Mouse (Mus musculus) inflammation-experienced regulatory T-cells, adult 6 months (primary cell): ENCODE results near the gene Sac3d1. TPM values are rescaled to one million over a fixed set of nuclear protein-coding genes. Genes with fewer than 3 reads are reported as not detected.

ENCODE experiments used
- ATAC-seq: one replicate; pipeline ENCODE4 v1.8.0; 2017
- polyA plus RNA-seq, 3 experiments: library from polyadenylated mRNA; unstranded; fragments of 100-300 nt; shearing (Covaris generic); gene quantifications; one replicate each; pipeline ENCODE4 v1.2.1; 2017

Sac3d1 gene
- polyA plus RNA-seq, 3 experiments from 2014 or later, result 1.4 to 4.4 (median 3.3) TPM

- no peak for ATAC-seq
Measured at GRCm38 (mm10) chr19:6068951-6069350, 49.5 kb downstream of the Sac3d1 start.

GRCm38 (mm10) chr19:6067724-6068415 lies 50.6 kb downstream of the Sac3d1 start, which contains the start of gene Tm7sf2:
Gene Tm7sf2, minus strand, starts transcription at chr19:6068373.
- peak; percentile 91 for ATAC-seq

DNA sequence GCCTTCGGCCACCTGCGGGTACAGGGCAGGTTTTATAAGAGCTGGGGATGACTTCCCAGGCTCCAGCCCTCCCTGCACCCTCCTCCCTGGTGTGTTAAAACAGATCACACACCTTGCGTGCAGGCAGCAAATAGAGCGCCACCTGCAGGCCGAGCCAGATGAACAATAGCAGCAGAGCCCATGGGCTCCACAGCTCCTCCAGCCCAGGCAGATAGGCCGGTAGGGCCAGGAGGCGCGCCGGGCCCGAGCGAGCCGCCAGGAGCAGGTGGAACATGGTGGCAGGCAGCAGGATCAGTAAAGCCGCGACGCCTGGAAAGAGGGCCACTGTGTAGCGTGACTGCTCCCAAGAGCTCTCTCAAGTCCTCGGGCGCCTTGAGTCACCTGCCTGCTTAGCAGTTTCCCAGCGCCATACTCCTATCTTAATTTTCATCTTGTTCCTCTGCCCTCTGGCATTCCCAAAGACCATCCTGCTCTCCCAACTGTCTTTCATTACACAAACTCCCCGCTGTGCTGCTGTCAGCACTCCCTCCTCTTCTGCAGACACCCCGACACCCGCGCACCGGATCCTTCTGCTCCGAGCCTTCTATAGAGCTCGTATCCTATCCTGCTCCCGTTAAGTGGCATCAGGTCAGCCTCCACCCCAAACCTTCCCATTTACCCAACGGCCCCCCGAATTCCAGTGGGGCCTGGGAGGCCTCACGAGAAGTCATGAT lies 51.3 kb downstream of the Sac3d1 start:
- ATAC-seq, result peak; percentile 67

DNA sequence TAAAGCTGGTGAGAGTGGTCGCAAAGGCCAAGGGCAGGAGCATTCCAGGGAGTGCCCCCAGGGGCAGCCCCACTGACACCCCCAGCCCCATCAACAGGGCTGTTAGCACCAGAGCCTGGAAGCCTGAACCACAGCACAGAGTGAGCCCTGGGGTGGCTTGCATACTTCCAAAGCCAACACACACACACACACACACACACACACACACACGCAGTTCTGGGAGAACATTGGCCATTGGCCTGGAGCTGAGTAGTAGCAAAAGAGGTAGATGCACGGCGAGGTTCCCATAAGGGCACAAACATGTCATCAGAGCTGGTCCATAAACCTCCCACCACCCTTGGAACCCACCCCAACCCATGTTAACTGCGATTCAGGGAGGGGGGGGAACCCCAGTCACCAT lies 51.9 kb downstream of the Sac3d1 start:
- ATAC-seq, result no peak

Other genes with a start within 250 kb of the Sac3d1 start
- gene Frmd8, start 243.4 kb downstream of the Sac3d1 start, polyA plus RNA-seq, result 10 to 100 TPM; 57.3 to 71.3 (median 60.1) TPM
- gene Slc25a45, start 240.8 kb downstream of the Sac3d1 start, polyA plus RNA-seq, result 10 to 100 TPM; 48.8 to 54.8 (median 54.1) TPM
- gene Tigd3, start 224.5 kb downstream of the Sac3d1 start, polyA plus RNA-seq, result 1 to 10 TPM in 1 of 3 experiments, under 1 TPM in 2; 0.36 to 1.1 (median 0.66) TPM
- 100 to 1,000 TPM; 157 to 198 (median 189) TPM for gene Dpf2, start 205.6 kb downstream of the Sac3d1 start, polyA plus RNA-seq
- under 1 TPM in 2 of 3 experiments, not detected in 1; 0.32 to 0.52 TPM for gene Cdc42ep2, start 193.8 kb downstream of the Sac3d1 start, polyA plus RNA-seq
- 10 to 100 TPM; 14.2 to 20.4 (median 14.7) TPM for gene Pola2, start 154.4 kb downstream of the Sac3d1 start, polyA plus RNA-seq
- gene Slc22a20, start 132.5 kb downstream of the Sac3d1 start, polyA plus RNA-seq, result not detected
- gene Capn1, start 102.8 kb downstream of the Sac3d1 start, polyA plus RNA-seq, result 10 to 100 TPM; 41.9 to 48.2 (median 44.7) TPM
- gene Syvn1, start 72.1 kb downstream of the Sac3d1 start, polyA plus RNA-seq, result 10 to 100 TPM; 12.6 to 16.5 (median 16.2) TPM
- gene Mrpl49, start 60.9 kb downstream of the Sac3d1 start, polyA plus RNA-seq, result 10 to 100 TPM; 36.6 to 40.3 (median 36.7) TPM
- gene Fau, start 60.8 kb downstream of the Sac3d1 start, polyA plus RNA-seq, result 1,000 to 10,000 TPM; 1,798 to 3,866 (median 2,409) TPM
- 10 to 100 TPM in 1 of 3 experiments, 1 to 10 TPM in 2; 5.6 to 11.5 (median 9.4) TPM for gene Znhit2, start 57.5 kb downstream of the Sac3d1 start, polyA plus RNA-seq
- gene Tm7sf2, start 50.3 kb downstream of the Sac3d1 start, polyA plus RNA-seq, result 1 to 10 TPM; 5.6 to 7.2 (median 6.9) TPM
- gene Vps51, start 41.4 kb downstream of the Sac3d1 start, polyA plus RNA-seq, result 10 to 100 TPM; 29.3 to 35.6 (median 31.5) TPM
- not detected for gene Tmem262, start 38.6 kb downstream of the Sac3d1 start, polyA plus RNA-seq
- gene Gm28374, start 36.4 kb downstream of the Sac3d1 start, polyA plus RNA-seq, result 1 to 10 TPM in 1 of 3 experiments, under 1 TPM in 1, not detected in 1; 0.77 to 1.1 TPM
- 10 to 100 TPM; 32.0 to 47.2 (median 36.9) TPM for gene Zfpl1, start 33.7 kb downstream of the Sac3d1 start, polyA plus RNA-seq
- gene Cdca5, start 33.7 kb downstream of the Sac3d1 start, polyA plus RNA-seq, result 10 to 100 TPM in 1 of 3 experiments, 1 to 10 TPM in 2; 2.4 to 24.7 (median 4.4) TPM
- under 1 TPM in 1 of 3 experiments, not detected in 2; 0.48 TPM for gene AC131692.1, start 24.2 kb downstream of the Sac3d1 start, polyA plus RNA-seq
- under 1 TPM in 1 of 3 experiments, not detected in 2; 0.33 TPM for gene Naaladl1, start 12.9 kb downstream of the Sac3d1 start, polyA plus RNA-seq
- 10 to 100 TPM; 17.2 to 21.8 (median 20.4) TPM for gene Snx15, start 9.7 kb upstream of the Sac3d1 start, polyA plus RNA-seq
- gene Batf2, start 22.3 kb upstream of the Sac3d1 start, polyA plus RNA-seq, result not detected
- gene Arl2, start 22.9 kb upstream of the Sac3d1 start, polyA plus RNA-seq, result 10 to 100 TPM; 14.3 to 31.0 (median 21.9) TPM
- under 1 TPM in 2 of 3 experiments, not detected in 1; 0.55 to 0.79 TPM for gene Majin, start 65.7 kb upstream of the Sac3d1 start, polyA plus RNA-seq
- not detected for gene Gpha2, start 107.7 kb upstream of the Sac3d1 start, polyA plus RNA-seq
- gene Ppp2r5b, start 117.2 kb upstream of the Sac3d1 start, polyA plus RNA-seq, result 1 to 10 TPM; 1.7 to 3.3 (median 2.2) TPM
- 10 to 100 TPM in 2 of 3 experiments, 1 to 10 TPM in 1; 8.1 to 12.6 (median 11.5) TPM for gene Atg2a, start 123.0 kb upstream of the Sac3d1 start, polyA plus RNA-seq
- 10 to 100 TPM; 10.8 to 36.2 (median 11.4) TPM for gene Ehd1, start 158.1 kb upstream of the Sac3d1 start, polyA plus RNA-seq
- gene Cdc42bpg, start 187.8 kb upstream of the Sac3d1 start, polyA plus RNA-seq, result under 1 TPM; 0.15 to 0.36 (median 0.26) TPM
- 10 to 100 TPM; 15.8 to 18.7 (median 16.3) TPM for gene Men1, start 216.3 kb upstream of the Sac3d1 start, polyA plus RNA-seq
- 100 to 1,000 TPM in 1 of 3 experiments, 10 to 100 TPM in 2; 68.4 to 105 (median 88.5) TPM for gene Map4k2, start 222.5 kb upstream of the Sac3d1 start, polyA plus RNA-seq
- gene Sf1, start 245.0 kb upstream of the Sac3d1 start, polyA plus RNA-seq, result 10 to 100 TPM; 53.3 to 63.5 (median 59.1) TPM